Mouse (Mus musculus) left cerebral cortex, adult 18-20 months (tissue): ENCODE results near the gene Olfr1263. TPM values are rescaled to one million over a fixed set of nuclear protein-coding genes. Genes with fewer than 3 reads are reported as not detected.

Experiments used
- DNase-seq, 2 experiments: peaks; one replicate each; pipeline ENCODE4 v3.0.0; 2021 to 2022; ENCODE audit warnings: low spot score in 2 of 2, mixed read lengths in 1 of 2
- long read RNA-seq, 2 experiments: library from polyadenylated mRNA; stranded (forward); transcript quantifications; one replicate each; pipeline ENCODE4 v2.0.0; 2021
- total RNA-seq, 2 experiments: library from RNA; stranded (reverse); gene quantifications; 2 replicates each; pipeline ENCODE4 v1.2.3; 2021

Olfr1263 gene
- total RNA-seq, result not detected
- long read RNA-seq, experiment 1, result 0 reads
- long read RNA-seq, experiment 2, result 0 reads

DNA sequence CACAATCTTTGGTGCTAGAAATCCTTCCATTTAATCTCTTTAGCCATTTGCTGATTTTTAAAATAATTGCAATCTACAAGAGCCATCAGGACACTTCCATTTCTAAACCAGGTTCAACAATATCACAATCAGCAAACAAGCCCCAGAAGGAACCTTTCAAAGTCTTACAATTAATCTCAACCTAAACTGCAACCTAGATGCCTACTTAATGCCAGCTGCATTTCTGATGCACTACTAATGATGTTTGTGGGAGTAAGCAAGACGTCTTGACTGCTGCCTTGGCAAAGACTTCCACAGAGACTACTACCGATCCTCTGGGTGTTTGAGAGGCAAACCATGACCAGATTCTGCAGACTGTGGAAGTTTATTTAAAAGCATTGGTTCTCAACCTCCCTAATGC is at the start of gene Olfr1263:
Gene Olfr1263, plus strand, starts transcription at position 301 of the 400 bp plus-strand sequence.
- no peak for DNase-seq

DNA sequence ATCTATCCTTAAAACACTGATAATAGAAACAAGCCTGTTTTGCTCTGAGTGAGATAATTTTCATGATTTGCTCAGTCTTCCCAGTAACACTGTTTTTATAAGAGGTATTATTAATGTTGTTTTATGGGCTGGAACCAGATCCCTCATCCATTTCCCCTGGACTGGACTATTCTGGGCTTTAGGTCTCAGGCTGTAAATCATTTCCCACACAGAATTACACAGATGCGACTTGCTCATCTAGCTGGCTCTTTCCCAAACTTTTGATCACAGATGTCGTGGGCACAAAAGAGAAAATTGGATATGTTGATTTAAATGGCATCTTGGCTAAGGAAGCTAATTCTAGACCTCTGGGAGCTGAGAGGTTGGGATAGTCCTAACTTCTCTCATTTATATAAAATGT is 37.7 kb upstream of the Olfr1263 start, which contains the start of gene Olfr1260:
Gene Olfr1260, plus strand, starts transcription at position 157 of the 400 bp plus-strand sequence.
- no peak for DNase-seq

GRCm38 (mm10) chr2:89977709-89978108 is 34.2 kb upstream of the Olfr1263 start:
- no peak for DNase-seq

GRCm38 (mm10) chr2:89990921-89991320 is 21.0 kb upstream of the Olfr1263 start, which contains the start of gene Olfr1261:
Olfr1261 (plus strand) TSS chr2:89991221.
- DNase-seq, result no peak

GRCm38 (mm10) chr2:89999845-90000244 is 12.1 kb upstream of the Olfr1263 start, which contains the start of gene Olfr1262:
Olfr1262 (plus strand) TSS chr2:90000145.
- DNase-seq, result no peak

GRCm38 (mm10) chr2:90025477-90025876 is 13.5 kb downstream of the Olfr1263 start, which contains the start of gene Olfr1264:
Olfr1264 (minus strand) TSS chr2:90025577.
- no peak for DNase-seq

DNA sequence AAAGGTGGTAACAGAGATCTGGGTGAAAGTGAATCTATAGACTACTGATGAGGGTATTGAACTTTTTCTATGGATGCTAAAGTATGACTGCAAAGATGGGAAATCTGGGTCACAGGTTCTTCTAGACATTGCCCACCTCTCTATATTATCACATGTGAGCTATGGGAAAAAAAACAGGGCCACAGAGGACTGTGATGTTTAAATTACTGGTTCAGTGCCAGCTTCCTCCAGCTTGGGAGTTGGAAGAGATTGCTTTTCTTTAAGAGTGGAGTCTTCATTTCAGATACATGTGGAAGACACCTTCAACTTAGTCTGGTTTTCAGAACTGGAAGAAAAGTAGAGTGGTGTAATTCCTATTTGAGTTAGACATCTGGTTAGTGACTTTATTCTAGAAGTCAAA is 23.1 kb downstream of the Olfr1263 start, which contains the start of gene Olfr1265:
Gene Olfr1265, plus strand, starts transcription at position 301 of the 400 bp plus-strand sequence.
- DNase-seq, result no peak

GRCm38 (mm10) chr2:90063494-90063893 is 51.6 kb downstream of the Olfr1263 start, which contains the start of gene Olfr140:
Olfr140 (minus strand) TSS chr2:90063594.
- DNase-seq, result no peak

Other genes with a start within 250 kb of the Olfr1263 start
- gene Olfr1254, start 218.5 kb upstream of the Olfr1263 start, total RNA-seq, result not detected
- gene Olfr1255, start 200.1 kb upstream of the Olfr1263 start, total RNA-seq, result not detected
- gene Olfr1256, start 170.6 kb upstream of the Olfr1263 start, total RNA-seq, result not detected
- gene Olfr48, start 163.9 kb upstream of the Olfr1263 start, total RNA-seq, result not detected
- gene Olfr1257, start 133.7 kb upstream of the Olfr1263 start, total RNA-seq, result not detected
- gene Olfr1258, start 84.8 kb upstream of the Olfr1263 start, total RNA-seq, result not detected
- gene Olfr1259, start 63.5 kb upstream of the Olfr1263 start, total RNA-seq, result not detected
- not detected for gene Olfr1260, start 37.8 kb upstream of the Olfr1263 start, total RNA-seq
- gene Olfr1261, start 20.9 kb upstream of the Olfr1263 start, total RNA-seq, result not detected
- gene Olfr1262, start 12.0 kb upstream of the Olfr1263 start, total RNA-seq, result not detected
- not detected for gene Olfr1264, start 13.4 kb downstream of the Olfr1263 start, total RNA-seq
- not detected for gene Olfr1265, start 23.2 kb downstream of the Olfr1263 start, total RNA-seq
- not detected for gene Olfr140, start 51.5 kb downstream of the Olfr1263 start, total RNA-seq
- not detected for gene Olfr1269, start 109.3 kb downstream of the Olfr1263 start, total RNA-seq
- gene Olfr32, start 130.2 kb downstream of the Olfr1263 start, total RNA-seq, result not detected
- gene Olfr1270, start 141.0 kb downstream of the Olfr1263 start, total RNA-seq, result not detected
- not detected for gene Olfr1506, start 212.4 kb downstream of the Olfr1263 start, total RNA-seq
- not detected for gene Olfr142, start 245.5 kb downstream of the Olfr1263 start, total RNA-seq